Mouse (Mus musculus): ENCODE measurements at regions not wholly inside any gene's neighbourhood (a gene's known extent, or its start where the extent isn't known, plus 50 kb on each side); places are given as distances from the start of the nearest gene placed in this dataset.

DNA sequence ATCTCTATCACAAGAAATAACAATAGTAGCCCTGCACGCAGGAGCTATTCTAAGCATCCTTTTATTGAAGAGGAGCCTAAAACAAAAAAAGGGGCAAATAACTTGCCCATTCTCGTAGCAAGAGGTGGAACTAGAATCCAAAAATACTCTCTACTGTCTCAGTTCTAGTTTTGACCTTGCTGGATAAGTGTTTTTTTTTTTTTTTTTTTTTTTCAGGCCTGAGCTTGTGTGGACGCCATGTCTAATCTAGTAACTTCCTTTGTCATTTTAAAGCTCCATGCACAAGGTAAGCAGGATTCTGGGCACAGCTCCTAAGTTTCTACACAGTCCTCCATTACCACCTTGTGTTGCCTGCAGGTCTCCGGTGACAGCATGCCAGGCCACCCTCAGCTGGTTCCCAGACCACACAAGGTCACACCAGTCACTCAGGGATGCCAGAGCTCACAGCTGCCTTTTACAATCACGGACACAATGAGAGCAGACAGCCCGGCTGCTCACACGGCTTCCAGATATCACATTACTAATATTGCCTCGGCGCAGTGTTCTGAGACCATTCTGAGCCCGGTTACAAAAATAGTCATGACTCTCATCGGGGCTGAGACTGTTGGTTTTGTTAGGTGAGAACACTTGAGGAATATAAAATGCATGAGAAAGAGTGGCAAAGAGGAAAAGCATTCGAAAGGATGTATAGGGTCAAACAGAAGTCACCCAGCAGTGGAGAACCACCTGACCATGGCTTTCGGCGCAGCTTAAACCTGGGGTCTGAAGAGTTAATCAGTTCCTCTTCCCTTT, 124.7 kb upstream of the Tank start:
- no peak for DNase-seq (ENCODE audit: low spot score in 2 of 2)

DNA sequence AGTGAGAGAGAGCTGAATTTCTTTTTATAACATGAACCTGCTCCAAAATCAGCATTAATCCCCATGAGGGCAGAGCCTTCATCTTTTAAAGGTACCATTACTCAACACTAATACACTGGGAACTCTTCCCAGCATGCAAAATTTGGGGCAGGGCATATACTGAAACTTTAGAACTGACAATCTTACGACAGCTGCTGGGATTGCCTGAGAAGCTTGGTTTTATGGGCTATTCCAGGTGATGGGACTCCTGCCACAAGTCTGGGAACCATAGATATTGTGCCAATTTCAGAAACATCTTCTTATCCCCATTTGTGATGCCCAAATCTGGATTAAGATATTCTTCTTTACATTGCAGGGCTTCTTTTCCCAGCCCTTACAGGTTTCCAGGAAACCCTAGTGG, 125.8 kb upstream of the Tank start:
- no peak for DNase-seq (ENCODE audit: low spot score in 2 of 2)

DNA sequence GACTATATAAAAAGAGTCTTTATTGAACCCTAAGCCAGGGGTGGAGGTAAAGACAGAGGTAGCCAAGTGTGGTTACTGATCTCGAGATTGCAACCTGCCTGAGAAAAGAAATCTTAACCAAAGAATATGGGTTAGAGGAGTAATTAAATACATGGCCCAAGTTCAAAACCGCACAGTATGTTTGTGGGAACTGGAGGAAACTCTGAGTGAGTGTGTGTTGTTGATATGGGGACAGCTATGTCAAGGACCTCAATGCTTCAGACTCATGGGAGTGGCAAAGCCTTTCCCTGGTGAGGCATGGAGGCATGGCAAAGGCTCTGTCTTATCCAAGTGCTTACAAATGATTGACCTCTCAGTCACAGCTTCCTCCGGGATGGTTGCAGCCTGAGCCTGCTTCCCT, 127.7 kb upstream of the Tank start:
- DNase-seq (ENCODE audit: low spot score in 2 of 2): no peak

DNA sequence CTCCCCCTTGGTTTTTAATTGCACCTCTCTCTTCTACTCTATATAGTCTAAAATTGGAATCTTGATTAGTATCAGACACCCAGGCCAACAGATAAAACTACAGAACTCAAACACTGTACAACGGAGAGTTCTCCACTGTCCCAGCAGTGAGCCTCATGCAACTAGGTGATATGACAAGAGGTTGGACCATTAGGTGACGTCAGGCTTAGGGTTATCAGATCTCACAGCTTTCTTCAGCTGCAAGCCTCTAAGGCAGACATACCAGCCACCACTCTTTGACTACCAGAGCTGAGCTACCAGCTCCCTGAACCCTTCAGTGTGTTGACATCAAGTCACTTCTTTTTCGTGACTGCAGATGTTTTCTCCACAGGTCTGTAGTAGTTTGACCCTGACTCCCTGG, 141.8 kb upstream of the Tank start:
- no peak for DNase-seq (ENCODE audit: low spot score in 2 of 2)

DNA sequence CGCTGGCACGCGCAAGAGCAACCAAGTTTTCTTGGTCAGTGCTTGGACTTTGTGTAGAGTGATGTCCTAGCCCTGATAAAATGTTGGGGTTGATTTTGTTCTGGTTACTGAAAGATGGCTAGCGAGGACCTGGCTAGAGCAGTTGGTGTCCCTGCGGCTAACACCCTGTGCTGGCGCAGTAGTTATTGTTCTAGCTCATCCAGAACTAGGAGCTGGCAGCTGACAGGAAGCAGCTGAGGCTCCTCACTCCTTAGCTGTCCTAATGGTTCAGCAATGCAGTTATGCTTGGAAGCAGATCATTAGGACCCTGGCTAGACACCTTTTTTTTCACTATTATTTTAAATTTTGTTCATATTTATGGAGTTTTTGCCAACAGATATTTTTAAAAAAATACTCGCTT, 170.5 kb upstream of the Tank start:
- no peak for DNase-seq (ENCODE audit: low spot score in 2 of 2)

DNA sequence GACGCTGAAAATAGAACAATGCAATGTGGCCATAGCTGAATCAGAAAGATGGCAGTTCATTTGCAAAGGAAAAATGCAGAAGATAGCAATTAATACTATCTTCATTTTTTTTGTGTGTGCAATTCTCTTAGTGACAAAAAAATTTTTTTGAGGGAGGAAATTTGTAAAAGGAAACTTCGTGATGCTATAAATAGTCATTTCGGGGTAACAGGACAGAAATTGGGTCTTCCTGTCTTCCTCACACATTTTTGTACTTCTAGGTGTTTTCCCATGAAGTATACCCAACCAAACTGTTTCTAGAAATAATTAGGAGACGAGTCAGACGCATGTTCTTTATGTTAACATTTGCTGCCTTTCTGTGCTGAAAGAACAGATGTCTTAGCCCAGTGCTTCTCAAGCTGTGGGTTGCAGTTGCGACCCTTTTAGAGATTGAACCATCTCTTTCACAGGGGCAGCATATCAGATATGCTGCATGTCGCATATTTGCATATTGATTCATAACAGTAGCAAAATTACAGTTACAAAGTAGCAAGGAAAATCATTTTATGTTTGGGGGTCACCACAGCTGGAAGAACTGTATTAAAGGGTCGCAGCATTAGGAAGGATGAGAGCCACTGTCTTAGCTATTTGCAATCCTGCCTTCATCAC, 172.2 kb upstream of the Tank start:
- DNase-seq (ENCODE audit: low spot score in 2 of 2): no peak

DNA sequence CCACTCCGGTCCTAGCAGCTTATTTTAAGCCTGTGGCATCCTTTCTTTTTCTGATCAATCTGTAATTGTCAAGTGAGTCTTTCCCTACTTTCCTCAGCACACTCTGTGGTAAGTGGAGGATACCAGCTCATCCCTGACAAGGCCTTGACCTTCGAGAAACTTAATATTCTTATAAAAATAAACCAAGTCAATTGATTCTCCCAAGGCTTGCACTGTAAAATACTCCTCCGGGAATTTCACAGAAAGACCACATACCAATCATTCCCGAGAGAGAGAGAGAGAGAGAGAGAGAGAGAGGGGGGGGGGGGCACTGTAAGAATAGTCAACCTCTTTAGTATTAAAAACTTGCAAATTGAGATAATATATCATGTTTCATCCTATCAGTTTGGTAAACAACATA, 173.1 kb upstream of the Tank start:
- no peak for DNase-seq (ENCODE audit: low spot score in 2 of 2)

DNA sequence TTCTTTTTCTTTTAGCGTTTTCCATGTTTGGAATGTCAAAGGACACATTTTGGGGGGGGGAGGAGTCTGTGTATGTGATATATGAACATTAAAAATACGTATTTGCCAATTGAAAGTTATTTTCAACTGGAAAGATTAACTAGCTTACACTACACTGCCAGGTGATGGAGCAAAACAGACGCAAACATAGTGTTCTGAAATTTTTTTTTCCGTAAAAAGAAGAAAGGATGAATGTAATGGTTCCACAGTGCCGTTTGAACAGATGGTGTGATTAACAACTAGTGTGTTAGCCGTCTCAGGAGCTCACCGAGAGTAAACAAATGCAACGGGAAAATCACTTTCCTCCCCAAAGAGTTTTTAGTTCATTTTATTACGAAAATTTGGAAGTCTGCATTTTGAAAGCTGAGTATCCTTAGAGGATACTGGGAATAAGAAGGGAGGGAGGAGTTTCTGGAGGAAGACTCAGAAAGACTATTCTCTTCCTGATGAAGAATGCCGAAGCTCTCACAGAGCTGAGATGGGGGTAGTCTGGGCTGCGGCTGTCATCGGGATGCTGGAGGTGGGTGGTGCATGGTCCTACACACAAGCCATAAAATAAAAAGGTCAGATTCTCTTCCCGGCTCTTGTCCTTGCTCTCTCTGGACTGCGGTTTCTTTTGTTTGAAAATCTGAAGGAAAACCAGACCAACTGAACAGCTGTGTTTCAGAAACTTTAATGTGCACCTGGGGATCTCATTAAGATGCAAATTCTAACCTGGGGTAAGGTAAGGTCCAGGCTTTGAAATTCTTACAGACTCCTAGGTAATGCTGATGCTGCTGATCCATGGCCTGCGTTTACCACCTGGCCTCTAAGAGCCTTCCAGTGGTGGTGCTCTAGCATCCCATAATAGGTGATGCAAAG, 175.5 kb upstream of the Tank start:
- DNase-seq (ENCODE audit: low spot score in 2 of 2): no peak

DNA sequence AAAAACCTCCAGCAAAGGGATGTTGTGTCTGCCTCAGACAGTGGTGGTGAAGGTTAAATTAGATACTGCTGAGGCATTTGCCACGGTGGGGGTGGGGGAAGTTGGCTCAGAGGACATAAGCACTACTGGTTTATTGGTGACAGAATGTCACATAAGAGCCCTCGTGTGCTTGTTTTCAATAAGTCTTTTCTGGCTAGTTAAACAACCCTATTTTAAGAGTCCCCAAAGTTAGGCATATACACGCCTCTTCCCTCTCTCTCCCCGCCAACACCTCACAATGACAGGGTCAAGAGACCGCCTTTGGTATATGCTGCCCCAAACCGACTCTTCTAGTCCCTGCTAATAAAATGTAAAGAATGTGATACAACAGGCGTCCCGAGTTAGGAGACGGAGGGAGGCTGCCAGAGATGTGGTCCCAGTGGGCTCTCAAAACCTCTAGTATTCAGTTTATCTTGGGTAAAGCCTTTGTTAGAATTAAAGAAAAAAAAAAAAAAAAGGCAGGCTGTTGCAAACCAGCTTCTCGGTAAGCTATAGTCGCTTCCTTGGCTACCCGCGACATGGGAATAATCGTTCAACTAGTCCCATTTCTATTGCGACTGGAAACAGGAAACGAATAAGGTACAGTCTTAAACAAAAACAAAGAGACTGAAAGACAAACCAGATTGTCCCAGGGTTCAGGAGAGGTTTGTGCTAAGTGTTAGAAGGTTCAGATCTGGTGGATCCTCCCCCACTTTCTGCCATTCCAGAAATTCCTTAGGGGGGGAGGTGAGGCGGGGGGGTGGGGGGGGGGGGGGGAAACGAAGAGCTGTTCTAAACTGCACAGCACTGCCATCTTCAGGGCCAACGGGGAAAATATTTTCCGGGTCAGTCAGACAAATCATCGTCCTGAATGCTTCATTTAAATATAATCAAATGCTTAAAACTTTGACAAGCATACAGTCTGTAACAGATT, 176.5 kb upstream of the Tank start:
- peak; percentile 36 to 64 for DNase-seq (ENCODE audit: low spot score in 2 of 2)

DNA sequence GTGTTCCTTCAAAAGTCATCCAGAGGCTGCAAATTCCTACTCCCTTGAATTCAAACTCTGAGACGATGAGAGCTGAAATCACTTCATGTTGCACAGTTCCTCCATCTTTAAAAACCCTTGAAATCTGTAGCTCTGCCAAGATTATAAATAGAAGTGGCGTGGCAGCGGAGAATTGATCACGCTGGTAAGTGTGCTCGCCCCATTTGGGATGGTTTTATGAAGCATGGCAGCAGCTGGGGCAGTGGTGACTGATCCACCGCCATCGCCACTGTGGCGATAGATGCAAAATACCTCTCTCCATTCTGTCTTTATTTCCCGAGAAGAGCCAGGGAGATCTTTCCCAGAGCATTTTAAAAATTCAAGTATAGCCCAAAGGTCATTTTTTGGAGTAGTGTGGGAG, 179.8 kb upstream of the Tank start:
- no peak for DNase-seq (ENCODE audit: low spot score in 2 of 2)

DNA sequence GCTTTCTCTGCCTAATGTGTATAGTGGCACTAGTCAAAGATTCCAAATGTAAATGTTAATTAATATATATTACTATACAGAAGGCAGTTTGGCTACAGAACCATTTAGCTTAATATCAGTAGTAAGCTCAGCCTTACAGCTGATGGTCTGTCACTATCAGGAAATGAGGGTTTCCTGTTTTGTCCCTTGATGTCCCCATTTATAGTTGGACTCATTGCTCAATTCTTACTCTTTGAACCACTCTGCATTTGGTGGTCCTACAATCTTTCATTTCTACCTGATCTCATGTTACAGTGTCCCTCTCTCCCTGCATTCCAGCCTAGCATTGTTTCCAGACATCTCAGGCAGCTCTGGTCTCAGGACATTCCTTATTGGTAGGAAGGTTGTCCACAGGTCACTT, 188.8 kb upstream of the Tank start:
- DNase-seq (ENCODE audit: low spot score in 2 of 2): no peak

DNA sequence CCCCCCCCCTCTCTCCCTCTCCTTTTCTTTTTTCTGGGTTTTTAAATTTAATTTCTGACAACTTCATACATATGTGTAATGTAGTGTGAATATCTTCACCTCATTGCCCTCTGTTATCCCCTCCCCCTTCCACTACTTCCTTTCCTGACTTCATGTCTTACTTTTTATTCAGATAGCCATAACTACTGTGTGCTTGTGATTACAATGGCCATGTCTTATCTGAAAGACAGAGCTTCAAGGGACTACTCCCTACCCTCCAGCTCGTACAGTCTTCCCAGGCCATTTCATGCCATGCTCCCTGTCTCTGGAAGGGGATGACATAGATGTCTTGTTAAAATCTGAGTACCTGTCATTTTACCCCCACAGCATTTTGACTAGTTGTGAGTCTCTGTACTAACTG, 189.2 kb upstream of the Tank start:
- DNase-seq (ENCODE audit: low spot score in 2 of 2): no peak

DNA sequence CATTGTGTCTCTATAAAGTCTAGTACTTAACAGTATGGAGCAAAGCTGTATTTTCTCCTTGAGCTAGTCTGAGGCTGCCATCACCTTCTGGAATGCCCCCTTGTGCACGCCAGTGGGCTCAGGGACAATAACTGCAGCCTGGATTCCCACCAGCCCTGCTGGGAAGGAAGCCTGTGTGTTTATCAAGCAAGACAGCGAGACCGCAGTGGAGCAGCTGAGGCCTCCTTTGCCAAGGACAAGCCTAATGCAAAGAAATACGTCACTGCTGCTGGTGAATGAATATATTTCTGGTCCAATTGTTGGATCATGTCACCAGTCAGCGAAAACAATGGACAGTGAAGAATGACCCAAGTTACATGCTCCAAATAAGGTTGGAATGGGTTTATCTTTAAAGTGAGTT, 190.8 kb upstream of the Tank start:
- DNase-seq (ENCODE audit: low spot score in 2 of 2): no peak

DNA sequence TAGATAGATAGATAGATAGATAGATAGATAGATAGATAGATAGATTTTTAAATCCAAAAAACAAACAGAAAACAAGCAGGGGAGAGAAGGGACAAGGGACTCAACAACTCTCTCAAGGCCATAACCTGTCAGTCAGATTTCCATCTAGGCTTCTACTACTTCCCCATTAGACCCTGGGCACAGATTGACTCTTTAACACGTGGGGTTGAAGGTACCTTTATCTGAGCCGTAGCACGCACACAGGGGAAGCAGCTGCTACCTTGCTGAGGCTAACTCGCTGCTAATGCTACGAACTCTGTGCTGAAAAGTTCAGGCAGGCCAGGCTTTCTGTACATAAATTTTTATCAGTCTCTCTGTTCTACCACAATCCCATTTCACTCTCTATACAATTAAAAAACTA, 191.4 kb upstream of the Tank start:
- no peak for DNase-seq (ENCODE audit: low spot score in 2 of 2)

DNA sequence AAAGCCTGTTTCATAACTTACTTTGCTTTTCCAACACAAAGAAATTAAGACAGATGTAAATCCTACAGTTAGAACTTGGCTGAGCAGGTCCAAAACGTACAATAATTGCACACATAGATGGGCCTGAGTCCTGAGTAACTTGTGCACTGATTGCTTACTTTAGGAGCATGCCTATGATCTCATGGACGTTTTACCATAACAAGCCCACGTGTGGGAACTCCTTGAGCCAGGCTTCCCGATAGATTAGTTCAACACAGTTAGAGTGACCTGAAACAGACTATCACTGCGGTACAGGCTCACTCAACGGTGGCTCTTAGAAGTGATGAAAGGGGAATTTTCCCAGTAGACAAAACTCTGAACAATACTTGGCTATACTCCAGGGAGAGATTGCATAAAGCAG, 193.9 kb upstream of the Tank start:
- DNase-seq (ENCODE audit: low spot score in 2 of 2): no peak

DNA sequence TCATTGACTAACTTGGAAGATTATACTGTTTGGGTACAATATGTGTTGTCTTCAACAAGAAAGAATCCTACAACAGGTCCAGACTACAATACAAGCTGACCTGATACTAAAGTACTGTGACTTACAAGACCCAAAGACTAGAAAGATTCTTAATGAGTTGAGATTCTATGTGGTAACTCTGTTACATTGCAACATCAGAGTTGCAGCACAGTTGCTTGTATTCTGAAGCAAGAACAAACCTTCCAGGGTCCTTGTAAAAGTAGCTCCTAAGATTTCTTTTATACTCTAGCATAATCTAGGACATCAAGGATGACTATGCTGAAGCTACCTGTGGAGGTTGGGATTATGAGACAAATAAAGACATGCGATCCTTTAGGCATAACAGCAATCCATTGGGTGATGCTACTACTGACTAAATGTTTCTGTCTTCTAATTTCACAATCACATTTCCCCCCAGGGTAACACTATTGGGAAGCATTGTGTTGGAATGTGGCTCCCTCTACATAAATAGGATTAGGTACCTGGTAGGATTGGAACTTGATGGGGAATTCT, 194.6 kb upstream of the Tank start:
- no peak for DNase-seq (ENCODE audit: low spot score in 2 of 2)

DNA sequence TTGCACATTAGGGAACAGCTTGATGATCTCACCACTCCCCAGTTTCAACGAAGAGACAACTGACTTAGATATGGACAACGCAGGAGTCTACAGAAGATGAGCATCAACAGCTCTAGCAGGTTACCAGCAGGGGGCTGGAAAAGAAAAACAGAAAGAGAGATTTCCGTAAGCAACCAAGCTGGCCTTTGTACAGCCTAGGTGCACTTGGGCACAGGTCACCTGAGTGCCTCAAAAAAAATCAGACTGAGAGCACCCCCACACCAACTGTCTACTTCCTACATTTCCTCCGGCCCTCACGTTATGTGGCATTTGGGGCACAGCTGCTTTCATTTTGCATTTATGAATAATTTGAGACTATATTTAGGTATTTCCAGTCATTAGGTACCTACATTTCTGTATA, 199.3 kb upstream of the Tank start:
- no peak for DNase-seq (ENCODE audit: low spot score in 2 of 2)

DNA sequence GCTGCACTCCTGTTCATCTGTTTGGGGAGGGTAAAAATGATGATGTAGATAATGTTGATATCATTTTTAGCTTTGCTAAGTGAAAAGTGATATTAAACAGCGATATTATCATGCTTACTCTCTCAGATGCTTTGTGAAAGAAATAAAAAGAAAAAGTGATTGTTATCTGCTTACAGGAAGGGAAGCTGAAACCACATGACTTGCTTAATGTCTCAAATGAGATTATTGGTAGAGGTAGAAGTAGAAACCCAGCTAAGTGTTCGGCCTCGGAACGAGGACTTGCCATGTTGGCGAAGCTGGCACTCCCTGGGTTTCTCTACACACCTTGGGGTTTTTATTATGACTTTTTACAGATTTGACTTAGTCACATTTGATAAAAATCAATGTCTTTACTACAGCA, 200.1 kb upstream of the Tank start:
- DNase-seq (ENCODE audit: low spot score in 2 of 2): no peak

DNA sequence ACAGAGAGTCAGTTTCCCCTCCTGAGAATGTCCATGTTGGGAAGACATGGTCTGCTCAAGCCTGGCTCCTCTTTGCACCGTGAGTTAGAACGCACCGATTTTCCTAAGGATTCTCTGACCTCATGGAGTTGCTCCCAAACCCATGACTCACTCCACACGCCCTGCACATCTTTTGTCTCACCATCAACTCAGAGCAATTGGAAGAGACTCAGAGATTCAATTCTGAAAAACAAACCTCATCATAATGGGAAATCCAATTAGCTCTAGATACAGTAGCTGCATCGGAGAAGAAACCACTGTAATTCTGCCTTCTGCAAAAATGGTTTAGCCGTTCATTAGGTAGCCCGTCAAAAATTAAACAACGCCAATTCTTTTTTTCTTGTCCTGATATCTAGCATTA, 200.6 kb upstream of the Tank start:
- no peak for DNase-seq (ENCODE audit: low spot score in 2 of 2)

DNA sequence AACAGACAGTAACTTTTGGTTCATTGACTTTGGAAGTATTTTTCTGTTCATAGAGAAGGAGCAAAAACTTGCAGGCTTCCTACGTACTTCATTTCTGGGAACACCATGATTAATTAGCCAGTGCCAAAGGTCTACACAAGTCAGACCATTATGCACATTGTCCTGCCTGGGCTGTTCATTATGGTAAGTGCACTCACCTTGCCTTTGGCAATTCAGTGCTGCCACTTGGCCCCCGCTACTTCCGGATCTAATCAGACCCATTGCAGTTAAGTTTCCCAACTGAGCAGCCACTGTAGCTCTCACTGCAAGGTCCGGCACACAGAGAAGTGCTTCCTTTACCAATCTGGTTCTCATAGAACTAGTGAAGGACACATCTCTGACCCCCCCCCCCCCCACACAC, 215.8 kb upstream of the Tank start:
- DNase-seq (ENCODE audit: low spot score in 2 of 2): no peak

DNA sequence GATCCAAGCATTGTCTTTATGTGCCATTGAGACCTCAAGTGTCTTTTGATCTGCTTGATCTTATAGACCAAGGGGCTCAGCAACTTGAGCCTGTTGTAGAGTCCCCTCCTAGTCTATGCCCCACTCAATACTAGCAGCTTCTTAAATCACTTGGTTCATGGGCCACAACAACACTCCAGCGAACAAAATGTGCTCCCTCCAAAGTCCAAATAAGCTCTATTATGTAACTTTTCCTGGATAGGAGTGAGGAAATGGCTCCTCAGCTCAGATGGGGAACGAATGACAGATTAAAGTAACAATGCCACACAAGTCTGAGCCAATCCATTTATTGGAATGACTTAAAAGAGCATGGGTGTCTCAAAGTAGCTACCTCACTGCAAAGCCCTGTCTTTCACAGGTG, 217.0 kb upstream of the Tank start:
- no peak for DNase-seq (ENCODE audit: low spot score in 2 of 2)
